Mouse (Mus musculus): Measurements from ENCODE around the gene Pml. TPM values are rescaled to one million over a fixed set of nuclear protein-coding genes. Genes with fewer than 3 reads are reported as not detected.
"Not testable (repeated sequence)": the region's sequence is repeated elsewhere in the genome, so short reads cannot be mapped to it uniquely, and the experiment has no call there.

Gene Pml
- polyA plus RNA-seq, 1 experiment from 2014 or later = 28.3 TPM

DNA sequence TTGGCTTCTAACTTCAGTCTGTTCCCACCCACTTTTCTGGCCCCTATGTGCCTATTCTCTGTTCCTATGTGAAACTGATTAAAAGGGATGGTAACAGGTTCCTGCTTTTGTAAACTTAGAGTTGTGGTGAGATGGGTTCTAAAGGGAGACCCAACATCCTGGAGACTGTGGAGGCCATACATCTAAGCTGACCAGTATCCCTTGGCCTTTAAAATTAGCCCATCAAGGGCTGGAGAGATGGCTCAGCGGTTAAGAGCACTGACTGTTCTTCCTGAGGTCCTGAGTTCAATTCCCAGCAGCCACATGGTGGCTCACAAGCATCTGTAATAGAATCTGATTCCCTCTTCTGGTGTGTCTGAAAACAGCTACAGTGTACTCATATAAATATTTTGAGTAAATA, 1.1 kb upstream of the Pml start:
- WGBS = 92% methylated on average over 1 of the region's 1 CpGs
- not testable (repeated sequence) for H3K4me3 ChIP-seq (ENCODE audit: low read depth, low read length); H3K27me3 ChIP-seq (replicated peaks; ENCODE audit: control insufficient read depth, insufficient read depth, low read length); H3K36me3 ChIP-seq (ENCODE audit: control insufficient read depth, insufficient read depth, low read length); DNase-seq (ENCODE audit: low spot score); H3K4me2 ChIP-seq; H3K9me3 ChIP-seq (ENCODE audit: control insufficient read depth, low read length); ATAC-seq (replicated peaks; ENCODE audit: low FRiP score); H3K9ac ChIP-seq (ENCODE audit: low read depth, low read length)
- peak overlapping the region; percentile 64; the same call in 1 of the 2 replicates for H3K27ac ChIP-seq (ENCODE audit: low read depth, low read length)
- H3K4me1 ChIP-seq (replicated peaks; ENCODE audit: control insufficient read depth, insufficient read depth, low read length) = peaks cover 32% of the 10 kb centered on the region

DNA sequence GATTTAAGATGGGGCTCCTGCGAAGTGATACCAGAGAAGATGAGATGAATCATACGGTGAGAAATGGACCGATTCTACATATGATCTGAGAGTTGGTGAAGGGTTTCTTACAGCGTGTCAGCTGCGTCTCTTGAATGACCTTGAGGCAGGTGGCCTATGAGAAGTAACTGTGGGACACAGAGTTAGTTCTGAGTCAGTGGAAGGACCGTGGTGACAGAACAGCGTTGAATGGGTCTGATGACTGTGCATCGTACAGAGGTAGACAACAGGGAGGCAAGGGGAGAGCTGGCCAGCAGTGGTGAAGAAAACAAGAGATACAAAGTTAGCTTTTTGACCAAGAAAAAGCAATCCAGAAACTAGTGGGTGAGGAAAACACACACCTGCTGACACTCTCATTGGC, 736 bp upstream of the Pml start:
- Histone ChIP-seq H3K9me3 (ENCODE audit: control insufficient read depth, low read length) (no peaks in the 10 kb centered on the region), H3K9ac (ENCODE audit: low read depth, low read length) (no peak overlapping the region; the same call in none of the 2 replicates), H3K27me3 (replicated peaks; ENCODE audit: control insufficient read depth, insufficient read depth, low read length) (no peaks in the 10 kb centered on the region), H3K27ac (ENCODE audit: low read depth, low read length) (peak overlapping the region; percentile 96; the same call in 1 of the 2 replicates), H3K4me2 (peak overlapping the region; percentile 89), H3K4me1 (replicated peaks; ENCODE audit: control insufficient read depth, insufficient read depth, low read length) (peaks cover 33% of the 10 kb centered on the region), H3K36me3 (ENCODE audit: control insufficient read depth, insufficient read depth, low read length) (no peaks in the 10 kb centered on the region), H3K4me3 (ENCODE audit: low read depth, low read length) (peak overlapping the region; percentile 72)
- WGBS = 76% methylated on average over 8 of the region's 8 CpGs
- ATAC-seq (replicated peaks; ENCODE audit: low FRiP score) (no peak), DNase-seq (ENCODE audit: low spot score) (no peak)

DNA sequence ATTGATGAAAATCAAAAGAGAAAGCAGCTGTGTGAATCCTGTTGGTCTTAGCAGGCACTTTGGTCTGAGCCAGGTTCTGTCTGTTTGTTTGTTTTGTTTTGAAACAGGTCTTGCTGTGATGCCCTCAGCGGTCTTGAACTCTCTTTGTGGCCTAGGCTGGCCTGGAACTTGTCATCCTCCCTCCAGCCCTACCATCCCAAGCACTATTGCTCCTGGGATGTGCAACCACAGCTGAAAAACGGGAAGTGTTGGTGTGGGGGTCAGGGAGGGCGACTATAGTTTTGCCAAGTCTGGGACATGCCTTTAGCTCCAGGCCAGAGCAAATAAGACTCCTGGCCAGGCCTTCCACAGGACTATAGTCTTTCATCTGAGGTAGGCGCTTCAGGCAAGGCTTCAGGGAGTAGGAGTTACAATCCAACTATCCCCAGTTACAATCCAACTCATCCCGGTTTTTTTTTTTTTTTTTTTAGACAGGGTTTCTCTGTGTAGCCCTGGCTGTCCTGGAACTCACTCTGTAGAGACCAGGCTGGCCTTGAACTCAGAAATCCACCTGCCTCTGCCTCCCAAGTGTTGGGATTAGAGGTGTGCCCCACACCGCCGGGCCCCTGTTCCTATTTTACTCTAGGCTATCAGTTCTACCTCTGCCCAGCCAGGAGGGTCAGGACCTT, 706 bp downstream of the Pml start:
- no peaks in the 10 kb centered on the region for H3K36me3 ChIP-seq (ENCODE audit: control insufficient read depth, insufficient read depth, low read length)
- no peaks in the 10 kb centered on the region for H3K9me3 ChIP-seq (ENCODE audit: control insufficient read depth, low read length)
- H3K9ac ChIP-seq (ENCODE audit: low read depth, low read length) = peak overlapping the region; percentile 92
- ATAC-seq (replicated peaks; ENCODE audit: low FRiP score) (no peak), DNase-seq (ENCODE audit: low spot score) (no peak)
- H3K4me2 ChIP-seq = peak overlapping the region; percentile 89
- H3K4me3 ChIP-seq (ENCODE audit: low read depth, low read length) = peak overlapping the region; percentile 72
- WGBS = 18% methylated on average over 7 of the region's 7 CpGs
- no peaks in the 10 kb centered on the region for H3K27me3 ChIP-seq (replicated peaks; ENCODE audit: control insufficient read depth, insufficient read depth, low read length)
- H3K27ac ChIP-seq (ENCODE audit: low read depth, low read length) = peak overlapping the region; percentile 96
- H3K4me1 ChIP-seq (replicated peaks; ENCODE audit: control insufficient read depth, insufficient read depth, low read length) = peaks cover 41% of the 10 kb centered on the region

DNA sequence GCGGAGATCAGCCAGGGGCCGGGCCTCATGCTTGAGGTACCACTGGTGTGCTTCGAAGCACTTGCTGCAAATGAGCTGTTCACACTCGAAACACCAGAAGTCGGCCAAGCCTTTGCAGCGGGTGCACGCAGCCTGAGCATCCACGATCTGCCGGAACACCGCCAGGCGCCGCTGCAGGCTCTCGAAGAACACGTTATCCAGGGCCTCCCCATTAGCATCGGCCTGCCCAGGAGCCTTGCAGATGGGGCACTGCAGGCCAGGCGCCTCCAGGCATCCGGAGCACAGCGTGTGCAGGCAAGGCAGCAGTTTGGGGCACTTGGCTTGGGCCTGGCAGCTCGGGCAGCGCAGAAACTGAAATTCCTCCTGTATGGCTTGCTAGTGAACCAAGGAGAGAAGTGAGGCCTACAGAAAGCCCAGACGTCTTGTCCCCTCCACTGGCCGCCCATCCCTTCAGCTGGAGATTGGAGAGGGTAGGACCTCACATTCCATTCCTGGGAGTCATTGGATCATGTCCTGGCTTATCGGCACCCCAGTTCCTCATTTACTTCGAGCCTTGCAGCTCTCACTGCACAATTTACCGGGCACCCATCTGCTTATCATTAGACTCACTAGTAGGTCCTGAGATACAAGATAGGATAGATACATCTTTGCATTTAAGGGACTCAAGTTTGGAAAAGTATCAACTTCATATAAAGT, 2.4 kb downstream of the Pml start:
- Histone ChIP-seq H3K4me3 (ENCODE audit: low read depth, low read length) (peak overlapping the region; percentile 72), H3K9me3 (ENCODE audit: control insufficient read depth, low read length) (no peaks in the 10 kb centered on the region), H3K36me3 (ENCODE audit: control insufficient read depth, insufficient read depth, low read length) (peaks cover 4% of the 10 kb centered on the region; the same call in 1 of the 2 replicates), H3K27me3 (replicated peaks; ENCODE audit: control insufficient read depth, insufficient read depth, low read length) (no peaks in the 10 kb centered on the region), H3K9ac (ENCODE audit: low read depth, low read length) (peak overlapping the region; percentile 66), H3K27ac (ENCODE audit: low read depth, low read length) (peak overlapping the region; percentile 79), H3K4me1 (replicated peaks; ENCODE audit: control insufficient read depth, insufficient read depth, low read length) (peaks cover 46% of the 10 kb centered on the region), H3K4me2 (peak overlapping the region; percentile 89)
- ATAC-seq (replicated peaks; ENCODE audit: low FRiP score) (peak; percentile 83), DNase-seq (ENCODE audit: low spot score) (peak; percentile 78)
- 11% methylated on average over 25 of the region's 25 CpGs for WGBS

DNA sequence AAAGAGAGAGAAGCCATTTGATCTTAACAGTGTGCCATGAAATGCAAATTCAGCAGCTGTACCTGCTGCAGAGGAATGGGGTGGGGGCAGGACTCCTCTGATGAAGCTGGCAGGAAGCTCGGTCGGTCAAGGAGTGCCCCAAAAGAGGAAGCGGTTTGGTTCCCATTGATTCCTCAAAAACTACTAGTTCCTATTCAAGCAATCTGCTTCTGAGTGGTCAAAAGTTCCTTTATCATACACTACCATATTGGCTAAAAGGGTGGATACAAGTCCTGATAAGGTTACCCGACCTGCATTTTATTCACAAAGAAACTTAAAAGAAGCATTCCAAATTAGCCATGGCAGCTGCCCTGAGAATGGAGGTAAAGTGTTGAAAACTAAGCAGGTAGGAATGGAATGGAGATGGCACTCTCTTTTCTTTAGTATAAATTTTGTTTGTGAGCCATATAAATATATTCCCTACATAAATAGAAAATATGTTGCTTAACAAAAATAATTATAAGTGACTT, 3.4 kb downstream of the Pml start:
- H3K9me3 ChIP-seq (ENCODE audit: control insufficient read depth, low read length) = no peaks in the 10 kb centered on the region
- H3K27me3 ChIP-seq (replicated peaks; ENCODE audit: control insufficient read depth, insufficient read depth, low read length) = no peaks in the 10 kb centered on the region
- DNase-seq (ENCODE audit: low spot score) (no peak), ATAC-seq (replicated peaks; ENCODE audit: low FRiP score) (peak; percentile 56)
- no peak overlapping the region for H3K9ac ChIP-seq (ENCODE audit: low read depth, low read length)
- 28% methylated on average over 4 of the region's 4 CpGs for WGBS
- peak overlapping the region; percentile 89 for H3K4me2 ChIP-seq
- no peak overlapping the region for H3K27ac ChIP-seq (ENCODE audit: low read depth, low read length)
- H3K4me1 ChIP-seq (replicated peaks; ENCODE audit: control insufficient read depth, insufficient read depth, low read length) = peaks cover 56% of the 10 kb centered on the region
- H3K4me3 ChIP-seq (ENCODE audit: low read depth, low read length) = peak overlapping the region; percentile 72
- peaks cover 4% of the 10 kb centered on the region; the same call in 1 of the 2 replicates for H3K36me3 ChIP-seq (ENCODE audit: control insufficient read depth, insufficient read depth, low read length)

DNA sequence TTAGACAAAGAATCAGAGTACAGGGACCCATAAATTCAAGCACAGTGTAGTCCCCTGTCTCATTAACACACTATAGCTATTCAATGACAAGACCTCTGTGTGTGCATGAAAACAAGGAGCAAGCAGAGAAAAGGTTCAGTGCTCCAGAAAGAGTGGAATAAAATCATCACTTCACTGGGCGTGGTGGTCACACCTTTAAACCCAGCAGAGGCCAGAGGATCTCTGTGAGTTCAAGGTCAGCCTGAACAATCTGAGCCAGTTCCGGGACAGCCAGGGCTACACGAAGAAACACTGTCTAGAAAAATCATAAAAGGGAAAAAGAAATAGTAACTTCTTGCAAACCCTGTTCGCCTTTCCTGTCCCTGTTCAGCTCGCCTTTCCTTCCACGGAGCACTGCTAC, 5.9 kb downstream of the Pml start:
- H3K36me3 ChIP-seq (ENCODE audit: control insufficient read depth, insufficient read depth, low read length) = peaks cover 4% of the 10 kb centered on the region; the same call in 1 of the 2 replicates
- H3K27ac ChIP-seq (ENCODE audit: low read depth, low read length) = no peak overlapping the region
- H3K4me3 ChIP-seq (ENCODE audit: low read depth, low read length) = no peak overlapping the region
- no peak overlapping the region for H3K4me2 ChIP-seq
- peaks cover 46% of the 10 kb centered on the region for H3K4me1 ChIP-seq (replicated peaks; ENCODE audit: control insufficient read depth, insufficient read depth, low read length)
- ATAC-seq (replicated peaks; ENCODE audit: low FRiP score) (no peak), DNase-seq (ENCODE audit: low spot score) (no peak)
- H3K27me3 ChIP-seq (replicated peaks; ENCODE audit: control insufficient read depth, insufficient read depth, low read length) = no peaks in the 10 kb centered on the region
- H3K9ac ChIP-seq (ENCODE audit: low read depth, low read length) = no peak overlapping the region
- WGBS = 81% methylated on average over 6 of the region's 6 CpGs
- no peaks in the 10 kb centered on the region for H3K9me3 ChIP-seq (ENCODE audit: control insufficient read depth, low read length)

DNA sequence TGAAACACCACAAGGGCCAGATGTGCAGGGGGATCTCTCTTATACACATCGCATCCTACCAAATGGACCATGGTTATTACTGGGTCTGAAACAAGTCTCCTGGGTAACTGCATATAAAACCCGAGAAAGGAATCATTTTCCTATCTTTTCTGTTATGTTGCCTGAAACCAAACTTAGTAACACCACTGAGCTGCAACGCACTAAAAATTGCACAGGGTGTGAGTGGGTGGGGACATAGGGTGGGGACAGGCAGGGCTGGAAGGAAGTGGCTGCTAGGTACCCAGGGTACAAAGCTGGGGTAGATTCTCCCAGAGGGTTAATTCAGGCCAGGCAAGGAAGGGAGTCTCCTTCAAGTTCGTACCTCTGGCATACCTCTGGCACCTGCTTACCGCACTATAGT, 6.9 kb downstream of the Pml start:
- H3K27ac ChIP-seq (ENCODE audit: low read depth, low read length) = no peak overlapping the region
- peaks cover 42% of the 10 kb centered on the region for H3K4me1 ChIP-seq (replicated peaks; ENCODE audit: control insufficient read depth, insufficient read depth, low read length)
- H3K27me3 ChIP-seq (replicated peaks; ENCODE audit: control insufficient read depth, insufficient read depth, low read length) = no peaks in the 10 kb centered on the region
- H3K4me3 ChIP-seq (ENCODE audit: low read depth, low read length) = no peak overlapping the region
- WGBS = 74% methylated on average over 5 of the region's 5 CpGs
- DNase-seq (ENCODE audit: low spot score) (no peak), ATAC-seq (replicated peaks; ENCODE audit: low FRiP score) (no peak)
- no peak overlapping the region for H3K9ac ChIP-seq (ENCODE audit: low read depth, low read length)
- peaks cover 4% of the 10 kb centered on the region; the same call in 1 of the 2 replicates for H3K36me3 ChIP-seq (ENCODE audit: control insufficient read depth, insufficient read depth, low read length)
- no peak overlapping the region for H3K4me2 ChIP-seq
- H3K9me3 ChIP-seq (ENCODE audit: control insufficient read depth, low read length) = no peaks in the 10 kb centered on the region

DNA sequence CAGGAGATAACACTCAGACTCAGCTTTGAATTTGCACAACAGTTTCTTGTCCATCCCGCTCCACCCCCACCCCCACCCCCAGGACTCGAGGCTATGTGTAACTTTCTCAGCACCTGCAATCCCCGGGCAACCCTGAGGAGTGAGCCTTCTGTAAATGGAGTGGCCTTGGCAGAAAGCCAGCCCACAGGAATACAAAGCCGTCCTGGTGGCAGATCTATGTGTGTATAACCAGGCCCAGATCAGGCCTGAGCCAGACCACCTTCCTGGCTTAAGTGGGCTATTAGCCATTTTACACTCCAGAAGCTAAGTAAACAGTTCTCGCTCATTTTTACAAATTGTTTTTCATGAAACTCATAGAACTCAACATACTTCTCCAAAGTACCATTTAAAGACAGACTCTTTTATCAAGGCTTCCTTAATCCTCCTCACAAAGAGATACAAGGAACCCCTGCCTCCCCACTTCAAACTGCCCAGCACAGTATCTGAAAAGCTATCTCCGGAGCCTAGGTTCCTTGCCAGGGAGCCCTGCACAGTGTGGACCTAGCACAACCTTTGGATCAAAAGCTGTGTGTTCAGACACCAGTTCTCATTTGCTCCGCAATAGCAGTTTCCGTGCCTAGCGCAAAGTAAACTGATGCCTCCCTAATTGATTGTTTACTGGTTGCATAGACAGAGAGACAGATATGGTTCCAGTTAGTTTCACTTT, 7.7 kb downstream of the Pml start:
- Histone ChIP-seq H3K9me3 (ENCODE audit: control insufficient read depth, low read length) (no peaks in the 10 kb centered on the region), H3K36me3 (ENCODE audit: control insufficient read depth, insufficient read depth, low read length) (peaks cover 4% of the 10 kb centered on the region; the same call in 1 of the 2 replicates), H3K27ac (ENCODE audit: low read depth, low read length) (no peak overlapping the region; the same call in 1 of the 2 replicates), H3K4me3 (ENCODE audit: low read depth, low read length) (no peak overlapping the region), H3K9ac (ENCODE audit: low read depth, low read length) (no peak overlapping the region), H3K4me1 (replicated peaks; ENCODE audit: control insufficient read depth, insufficient read depth, low read length) (peaks cover 36% of the 10 kb centered on the region), H3K4me2 (no peak overlapping the region), H3K27me3 (replicated peaks; ENCODE audit: control insufficient read depth, insufficient read depth, low read length) (no peaks in the 10 kb centered on the region)
- ATAC-seq (replicated peaks; ENCODE audit: low FRiP score) (no peak), DNase-seq (ENCODE audit: low spot score) (no peak)
- WGBS = 65% methylated on average over 9 of the region's 9 CpGs

Data from liver, embryonic 11.5 days (tissue).